Mouse (Mus musculus): ENCODE data around the gene Mrpl51. TPM values are rescaled to one million over a fixed set of nuclear protein-coding genes. Genes with fewer than 3 reads are reported as not detected.

The Mrpl51 gene
- polyA plus RNA-seq (2014; fragmentation: Nextera tagmentation; extraction: Ambion mirVana) = 202 and 205 TPM in 2 replicates

- Histone ChIP-seq H3K9ac (peak within 1 kb of the TSS; percentile 84), H3K27ac (ENCODE audit: low read depth) (peak within 1 kb of the TSS; percentile 100), H3K4me1 (ENCODE audit: insufficient read depth) (peaks cover 6% of the 10 kb centered on the region; the same call in 1 of the 2 replicates), H3K9me3 (ENCODE audit: low read depth, low read length) (no peaks in the 10 kb centered on the region), H3K27me3 (ENCODE audit: insufficient read depth, low read length) (no peaks in the 10 kb centered on the region), H3K36me3 (ENCODE audit: insufficient read depth) (peaks cover 56% of the 10 kb centered on the region), H3K4me3 (ENCODE audit: low read depth, low read length) (peak within 1 kb of the TSS; percentile 71), H3K4me2 (peak within 1 kb of the TSS; percentile 78)
- ATAC-seq (ENCODE audit: insufficient read depth) (peak; percentile 96), DNase-seq (peak; percentile 99)
- WGBS = under 1% methylated on average over 54 of the region's 54 CpGs
- TF ChIP-seq CTCF (IDR thresholded peaks at IDR 0.05; ENCODE audit: low read depth) = no peak; the same call in none of the 2 replicates
Measured at GRCm38 (mm10) chr6:125191332-125192015, at the start of gene Mrpl51, which contains the start of gene Ncapd2. Mrpl51 (plus strand) TSS chr6:125191801. Ncapd2 (minus strand) TSS chr6:125191701.

- ATAC-seq (ENCODE audit: insufficient read depth) (no peak), DNase-seq (no peak)
- no peaks in the 10 kb centered on the region for H3K9me3 ChIP-seq (ENCODE audit: low read depth, low read length)
- TF ChIP-seq CTCF (IDR thresholded peaks at IDR 0.05; ENCODE audit: low read depth) = no peak
- no peak overlapping the region for H3K4me2 ChIP-seq
- no peaks in the 10 kb centered on the region for H3K27me3 ChIP-seq (ENCODE audit: insufficient read depth, low read length)
- no peak overlapping the region for H3K27ac ChIP-seq (ENCODE audit: low read depth)
- 85% methylated on average over 8 of the region's 8 CpGs for WGBS
- H3K4me1 ChIP-seq (ENCODE audit: insufficient read depth) = 0 out of 2 replicates have a peak, but pooled peaks cover 10% of the 10 kb centered on the region
- peaks cover 70% of the 10 kb centered on the region for H3K36me3 ChIP-seq (ENCODE audit: insufficient read depth)
- no peak overlapping the region for H3K9ac ChIP-seq
- no peak overlapping the region for H3K4me3 ChIP-seq (ENCODE audit: low read depth, low read length)
Measured at GRCm38 (mm10) chr6:125142436-125142835, 49.2 kb upstream of the Mrpl51 start.

- ATAC-seq (ENCODE audit: insufficient read depth) = no peak
- Histone ChIP-seq H3K9me3 (ENCODE audit: low read depth, low read length) (no peaks in the 10 kb centered on the region), H3K27me3 (ENCODE audit: insufficient read depth, low read length) (no peaks in the 10 kb centered on the region), H3K36me3 (ENCODE audit: insufficient read depth) (peaks cover 64% of the 10 kb centered on the region), H3K4me3 (ENCODE audit: low read depth, low read length) (no peak overlapping the region), H3K9ac (no peak overlapping the region), H3K27ac (ENCODE audit: low read depth) (no peak overlapping the region), H3K4me2 (no peak overlapping the region), H3K4me1 (ENCODE audit: insufficient read depth) (0 out of 2 replicates have a peak, but pooled peaks cover 10% of the 10 kb centered on the region)
- WGBS = 71% methylated on average over 3 of the region's 3 CpGs
- TF ChIP-seq CTCF (IDR thresholded peaks at IDR 0.05; ENCODE audit: low read depth) = no peak
- DNase-seq = no peak
Measured at GRCm38 (mm10) chr6:125143128-125143527, 48.5 kb upstream of the Mrpl51 start.

GRCm38 (mm10) chr6:125143904-125144303 is 47.7 kb upstream of the Mrpl51 start:
- Histone ChIP-seq H3K27ac (ENCODE audit: low read depth) (no peak overlapping the region), H3K9me3 (ENCODE audit: low read depth, low read length) (no peaks in the 10 kb centered on the region), H3K36me3 (ENCODE audit: insufficient read depth) (peaks cover 56% of the 10 kb centered on the region), H3K27me3 (ENCODE audit: insufficient read depth, low read length) (no peaks in the 10 kb centered on the region), H3K4me1 (ENCODE audit: insufficient read depth) (peaks cover 10% of the 10 kb centered on the region; the same call in 1 of the 2 replicates), H3K4me3 (ENCODE audit: low read depth, low read length) (no peak overlapping the region), H3K4me2 (no peak overlapping the region), H3K9ac (no peak overlapping the region)
- ATAC-seq (ENCODE audit: insufficient read depth) (no peak), DNase-seq (no peak)
- 77% methylated on average over 9 of the region's 9 CpGs for WGBS
- no peak for TF ChIP-seq CTCF (IDR thresholded peaks at IDR 0.05; ENCODE audit: low read depth)

GRCm38 (mm10) chr6:125145001-125145400 is 46.6 kb upstream of the Mrpl51 start, which contains the start of gene Iffo1:
Iffo1 (plus strand) TSS chr6:125145241.
- H3K27ac ChIP-seq (ENCODE audit: low read depth) = peak within 1 kb of the TSS; percentile 80
- WGBS = under 1% methylated on average over 16 of the region's 16 CpGs
- TF ChIP-seq CTCF (IDR thresholded peaks at IDR 0.05; ENCODE audit: low read depth) = peak; percentile 66
- peak; percentile 94 for DNase-seq
- ATAC-seq (ENCODE audit: insufficient read depth) = peak; percentile 95
- peak within 1 kb of the TSS; percentile 66 for H3K9ac ChIP-seq
- peak within 1 kb of the TSS; percentile 82 for H3K4me2 ChIP-seq
- no peaks in the 10 kb centered on the region for H3K27me3 ChIP-seq (ENCODE audit: insufficient read depth, low read length)
- H3K4me3 ChIP-seq (ENCODE audit: low read depth, low read length) = peak within 1 kb of the TSS; percentile 58
- H3K36me3 ChIP-seq (ENCODE audit: insufficient read depth) = peaks cover 45% of the 10 kb centered on the region
- peaks cover 10% of the 10 kb centered on the region; the same call in 1 of the 2 replicates for H3K4me1 ChIP-seq (ENCODE audit: insufficient read depth)
- H3K9me3 ChIP-seq (ENCODE audit: low read depth, low read length) = no peaks in the 10 kb centered on the region

- Histone ChIP-seq H3K27ac (ENCODE audit: low read depth) (peak overlapping the region; percentile 80), H3K27me3 (ENCODE audit: insufficient read depth, low read length) (no peaks in the 10 kb centered on the region), H3K4me3 (ENCODE audit: low read depth, low read length) (peak overlapping the region; percentile 58), H3K9ac (peak overlapping the region; percentile 66), H3K9me3 (ENCODE audit: low read depth, low read length) (no peaks in the 10 kb centered on the region), H3K4me1 (ENCODE audit: insufficient read depth) (peaks cover 10% of the 10 kb centered on the region; the same call in 1 of the 2 replicates), H3K4me2 (peak overlapping the region; percentile 82), H3K36me3 (ENCODE audit: insufficient read depth) (peaks cover 40% of the 10 kb centered on the region)
- DNase-seq = no peak
- peak; percentile 73 for ATAC-seq (ENCODE audit: insufficient read depth)
- WGBS = 2% methylated on average over 35 of the region's 35 CpGs
- TF ChIP-seq CTCF (IDR thresholded peaks at IDR 0.05; ENCODE audit: low read depth) = no peak
Measured at GRCm38 (mm10) chr6:125145479-125145951, 46.1 kb upstream of the Mrpl51 start.

- Histone ChIP-seq H3K4me3 (ENCODE audit: low read depth, low read length) (peak overlapping the region; percentile 58), H3K9ac (peak overlapping the region; percentile 66), H3K4me1 (ENCODE audit: insufficient read depth) (peaks cover 10% of the 10 kb centered on the region; the same call in 1 of the 2 replicates), H3K27me3 (ENCODE audit: insufficient read depth, low read length) (no peaks in the 10 kb centered on the region), H3K9me3 (ENCODE audit: low read depth, low read length) (no peaks in the 10 kb centered on the region), H3K4me2 (peak overlapping the region; percentile 82), H3K36me3 (ENCODE audit: insufficient read depth) (peaks cover 35% of the 10 kb centered on the region), H3K27ac (ENCODE audit: low read depth) (no peak overlapping the region)
- no peak for TF ChIP-seq CTCF (IDR thresholded peaks at IDR 0.05; ENCODE audit: low read depth)
- DNase-seq (no peak), ATAC-seq (ENCODE audit: insufficient read depth) (no peak)
- 53% methylated on average over 7 of the region's 7 CpGs for WGBS
Measured at GRCm38 (mm10) chr6:125146148-125146547, 45.5 kb upstream of the Mrpl51 start.
